Mouse (Mus musculus) heart, embryonic 15.5 days (tissue): ENCODE measurements around the gene Zfp74. TPM values are rescaled to one million over a fixed set of nuclear protein-coding genes. Genes with fewer than 3 reads are reported as not detected.

ENCODE experiments used
- ATAC-seq: fragments of 200-750 bp; cut with Nextera tagmentation; replicated peaks from 2 replicates; pipeline ENCODE4 v1.8.0; 2017; ENCODE audit warnings: low read depth, moderate TSS enrichment; ENCODE audit not compliant: insufficient number of reproducible peaks, insufficient read depth, low FRiP score
- H3K27ac ChIP-seq: fragments of 300-500 bp; sonication (generic); 2 replicates; pipeline ENCODE4 v1.5.1; 2015; ENCODE audit warnings: mild to moderate bottlenecking, inconsistent platforms
- H3K27me3 ChIP-seq: fragments of 300-500 bp; sonication (generic); 2 replicates; pipeline ENCODE4 v1.6.1; 2015; ENCODE audit warnings: inconsistent platforms
- H3K36me3 ChIP-seq: fragments of 300-500 bp; sonication (generic); 2 replicates; pipeline ENCODE4 v1.6.1; 2015; ENCODE audit warnings: mild to moderate bottlenecking, inconsistent platforms
- H3K4me1 ChIP-seq: fragments of 300-500 bp; sonication (generic); replicated peaks from 2 replicates; pipeline ENCODE4 v1.6.1; 2015; ENCODE audit warnings: inconsistent platforms
- H3K4me2 ChIP-seq: fragments of 300-500 bp; sonication (generic); 2 replicates; pipeline ENCODE4 v1.6.1; 2015; ENCODE audit warnings: inconsistent platforms, mild to moderate bottlenecking, moderate library complexity
- H3K4me3 ChIP-seq: fragments of 300-500 bp; sonication (generic); 2 replicates; pipeline ENCODE4 v1.5.1; 2015; ENCODE audit warnings: mild to moderate bottlenecking, inconsistent platforms
- H3K9ac ChIP-seq: fragments of 300-500 bp; sonication (generic); 2 replicates; pipeline ENCODE4 v1.6.1; 2015; ENCODE audit warnings: mild to moderate bottlenecking, inconsistent platforms
- H3K9me3 ChIP-seq: fragments of 300-500 bp; sonication (generic); replicated peaks from 2 replicates; pipeline ENCODE4 v1.6.1; 2016; ENCODE audit warnings: inconsistent platforms
- WGBS: fragments of 180-500 bp; shearing (Covaris S2); methylation state at CpG from one replicate; pipeline ENCODE4 v1.1.7; 2015; ENCODE audit warnings: mixed read lengths; 5-methylcytosine and 5-hydroxymethylcytosine counted together
- polyA plus RNA-seq: library from polyadenylated mRNA; unstranded; fragments of >200 nt; fragmentation: Nextera tagmentation; extraction: Ambion mirVana; gene quantifications from 2 replicates; pipeline ENCODE4 v1.2.1, GENCODE M21; 2015

Zfp74 gene
- 6.7 and 9.4 TPM in 2 replicates for polyA plus RNA-seq

GRCm38 (mm10) chr7:29953513-29954401 is at the start of gene Zfp74:
Gene Zfp74, minus strand, starts transcription at chr7:29954089.
- peak; percentile 86 for ATAC-seq
- Histone ChIP-seq H3K4me2 (peak within 1 kb of the TSS; percentile 77), H3K36me3 (peaks cover 9% of the 10 kb centered on the region), H3K4me1 (peaks cover 3% of the 10 kb centered on the region), H3K27me3 (no peaks in the 10 kb centered on the region), H3K9me3 (no peaks in the 10 kb centered on the region), H3K9ac (peak within 1 kb of the TSS; percentile 92), H3K27ac (peak within 1 kb of the TSS; percentile 92), H3K4me3 (peak within 1 kb of the TSS; percentile 90)
- under 1% methylated on average over 52 of the region's 52 CpGs for WGBS

DNA sequence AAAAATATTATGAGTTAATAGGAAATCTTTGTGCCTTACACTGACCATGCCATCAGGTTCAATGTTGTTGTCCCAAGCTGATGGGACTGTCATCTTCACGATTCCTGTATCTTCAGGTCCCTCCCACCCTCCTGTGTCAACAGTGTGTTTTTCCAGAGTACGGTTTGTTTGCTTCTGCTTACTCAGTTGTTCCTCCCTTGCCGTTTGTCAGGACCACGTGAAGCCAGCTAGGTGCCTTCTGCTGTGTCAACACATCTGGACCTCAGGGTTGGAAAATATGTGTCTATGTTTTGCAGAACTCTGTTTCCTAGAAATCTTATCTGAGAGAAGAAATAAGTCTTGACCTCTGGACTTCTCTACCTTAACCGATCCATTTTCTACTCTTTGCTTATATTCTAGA is 46.7 kb upstream of the Zfp74 start:
- no peak overlapping the region for H3K4me3 ChIP-seq
- WGBS: 68% methylated on average over 5 of the region's 5 CpGs
- H3K27me3 ChIP-seq: no peaks in the 10 kb centered on the region
- H3K9ac ChIP-seq: no peak overlapping the region
- H3K9me3 ChIP-seq: no peaks in the 10 kb centered on the region
- ATAC-seq: no peak
- H3K4me2 ChIP-seq: no peak overlapping the region
- no peak overlapping the region for H3K27ac ChIP-seq
- peaks cover 52% of the 10 kb centered on the region for H3K36me3 ChIP-seq
- peaks cover 11% of the 10 kb centered on the region for H3K4me1 ChIP-seq

DNA sequence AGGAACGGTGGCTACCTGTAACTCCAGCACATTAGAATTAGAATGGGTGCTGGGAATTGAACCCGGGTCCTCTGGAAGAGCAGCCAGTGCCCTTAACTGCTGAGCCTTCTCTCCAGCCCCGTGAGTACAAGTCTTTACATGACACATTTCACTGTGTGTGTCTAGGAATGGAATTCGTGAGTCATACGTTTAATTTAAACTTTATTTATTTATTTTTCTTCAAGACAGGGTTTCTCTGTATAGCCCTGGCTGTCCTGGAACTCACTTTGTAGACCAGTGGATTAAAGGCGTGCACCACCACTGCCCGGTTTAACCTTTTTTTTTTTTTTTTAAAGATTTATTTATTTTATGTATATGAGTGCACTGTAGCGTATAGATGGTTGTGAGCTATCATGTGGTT is 41.2 kb upstream of the Zfp74 start:
- no peak for ATAC-seq
- 84% methylated on average over 8 of the region's 8 CpGs for WGBS
- Histone ChIP-seq H3K36me3 (peaks cover 76% of the 10 kb centered on the region), H3K27ac (no peak overlapping the region), H3K9me3 (no peaks in the 10 kb centered on the region), H3K9ac (no peak overlapping the region), H3K27me3 (no peaks in the 10 kb centered on the region), H3K4me1 (peaks cover 11% of the 10 kb centered on the region), H3K4me3 (no peak overlapping the region), H3K4me2 (no peak overlapping the region)

DNA sequence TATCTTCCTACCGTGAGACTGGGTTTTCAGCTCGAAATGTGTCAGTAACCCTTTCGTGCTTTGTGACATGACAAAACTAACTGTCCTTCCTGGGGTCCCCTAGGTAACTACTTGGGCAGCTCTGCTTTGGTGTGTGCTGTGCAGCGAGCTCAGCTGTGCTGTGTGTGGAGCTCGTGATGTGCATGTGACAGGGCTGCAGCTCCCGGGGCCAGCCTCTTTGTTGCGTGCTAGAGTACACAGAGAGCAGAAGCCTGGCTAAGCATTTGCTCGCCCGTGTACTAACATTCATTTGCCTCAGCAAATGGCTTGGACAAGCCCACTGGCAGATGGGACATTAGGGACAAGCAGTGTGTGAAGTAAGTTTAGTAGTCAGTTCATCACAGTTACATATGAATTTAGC is 39.5 kb upstream of the Zfp74 start:
- no peak overlapping the region for H3K4me2 ChIP-seq
- 93% methylated on average over 9 of the region's 9 CpGs for WGBS
- H3K27ac ChIP-seq: no peak overlapping the region
- peaks cover 68% of the 10 kb centered on the region for H3K36me3 ChIP-seq
- no peak overlapping the region for H3K4me3 ChIP-seq
- H3K9ac ChIP-seq: no peak overlapping the region
- no peaks in the 10 kb centered on the region for H3K9me3 ChIP-seq
- ATAC-seq: no peak
- H3K27me3 ChIP-seq: no peaks in the 10 kb centered on the region
- peaks cover 8% of the 10 kb centered on the region for H3K4me1 ChIP-seq

DNA sequence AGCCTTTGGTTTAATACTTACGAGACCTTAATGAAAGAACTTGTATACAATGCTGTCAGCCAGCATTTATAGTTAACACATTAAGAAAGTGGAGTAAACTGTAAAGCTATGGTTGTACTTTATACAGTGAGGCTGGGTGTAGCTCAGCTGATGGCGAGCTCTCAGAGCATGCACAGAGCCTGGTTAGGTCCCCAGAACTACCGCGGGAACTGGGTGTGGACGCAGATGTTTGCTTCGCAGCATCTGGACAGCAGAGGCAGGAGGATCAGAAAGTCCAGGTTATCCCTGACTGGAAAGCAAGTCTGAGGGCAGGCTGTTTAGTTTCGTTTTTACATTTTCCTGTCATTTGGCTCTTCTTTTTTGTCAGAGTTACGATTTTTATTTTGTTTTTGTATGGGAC is 38.8 kb upstream of the Zfp74 start:
- Histone ChIP-seq H3K9me3 (no peaks in the 10 kb centered on the region), H3K9ac (no peak overlapping the region), H3K27ac (no peak overlapping the region), H3K36me3 (peaks cover 68% of the 10 kb centered on the region), H3K4me3 (no peak overlapping the region), H3K27me3 (no peaks in the 10 kb centered on the region), H3K4me2 (no peak overlapping the region), H3K4me1 (peaks cover 1% of the 10 kb centered on the region; the same call in 1 of the 2 replicates)
- no peak for ATAC-seq
- 94% methylated on average over 8 of the region's 8 CpGs for WGBS

DNA sequence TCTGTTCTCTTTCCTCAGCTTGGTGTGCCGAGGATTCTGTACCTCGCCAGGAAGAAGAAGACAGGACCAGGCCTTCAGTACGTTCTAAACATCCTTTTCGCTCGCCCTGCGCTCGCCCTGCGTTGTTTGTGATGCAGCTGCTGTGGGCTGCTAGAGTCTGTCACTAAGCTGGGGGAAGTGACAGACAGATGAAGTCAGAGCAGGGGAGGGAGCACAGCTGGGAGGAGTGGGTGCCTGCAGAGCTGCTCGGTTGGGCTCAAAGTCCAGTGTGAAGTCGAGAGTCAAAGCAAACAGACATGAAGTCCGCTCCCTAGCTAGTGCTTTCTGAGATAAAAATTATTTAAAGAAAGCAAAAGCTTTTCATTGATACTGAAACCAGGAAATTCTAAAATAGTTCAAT is 35.1 kb upstream of the Zfp74 start:
- Histone ChIP-seq H3K4me1 (peaks cover 14% of the 10 kb centered on the region), H3K27ac (no peak overlapping the region), H3K9ac (no peak overlapping the region), H3K4me3 (no peak overlapping the region), H3K27me3 (no peaks in the 10 kb centered on the region), H3K36me3 (peaks cover 64% of the 10 kb centered on the region), H3K4me2 (no peak overlapping the region), H3K9me3 (no peaks in the 10 kb centered on the region)
- no peak for ATAC-seq
- WGBS: 82% methylated on average over 11 of the region's 11 CpGs

DNA sequence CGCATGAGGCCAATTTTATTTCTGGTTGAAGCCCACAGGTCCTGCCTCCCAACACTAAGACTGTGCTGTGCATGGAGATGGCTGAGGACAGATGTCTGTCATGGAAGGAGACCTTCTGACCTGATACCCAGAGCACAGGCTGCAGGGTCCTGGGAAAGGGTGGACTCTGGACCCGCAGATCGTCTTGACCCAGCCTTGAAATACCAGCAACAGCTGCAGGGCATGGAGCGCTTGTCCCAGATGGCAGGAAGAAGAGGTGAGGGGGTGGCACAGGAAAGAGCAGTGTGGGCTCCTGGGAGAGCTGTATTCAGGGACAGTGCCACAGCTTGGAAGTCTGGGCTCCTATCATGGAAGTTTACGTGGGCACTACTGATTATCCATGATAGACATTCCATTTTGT is 33.7 kb upstream of the Zfp74 start:
- Histone ChIP-seq H3K4me2 (no peak overlapping the region), H3K4me1 (peaks cover 19% of the 10 kb centered on the region), H3K9ac (no peak overlapping the region), H3K4me3 (no peak overlapping the region), H3K9me3 (no peaks in the 10 kb centered on the region), H3K36me3 (peaks cover 54% of the 10 kb centered on the region), H3K27me3 (no peaks in the 10 kb centered on the region), H3K27ac (no peak overlapping the region)
- WGBS: 87% methylated on average over 5 of the region's 5 CpGs
- no peak for ATAC-seq

- H3K9ac ChIP-seq: 0 out of 2 replicates have a peak overlapping the region, but pooled peaks have one; percentile 8
Measured at GRCm38 (mm10) chr7:29986101-29986500, 32.2 kb upstream of the Zfp74 start.

DNA sequence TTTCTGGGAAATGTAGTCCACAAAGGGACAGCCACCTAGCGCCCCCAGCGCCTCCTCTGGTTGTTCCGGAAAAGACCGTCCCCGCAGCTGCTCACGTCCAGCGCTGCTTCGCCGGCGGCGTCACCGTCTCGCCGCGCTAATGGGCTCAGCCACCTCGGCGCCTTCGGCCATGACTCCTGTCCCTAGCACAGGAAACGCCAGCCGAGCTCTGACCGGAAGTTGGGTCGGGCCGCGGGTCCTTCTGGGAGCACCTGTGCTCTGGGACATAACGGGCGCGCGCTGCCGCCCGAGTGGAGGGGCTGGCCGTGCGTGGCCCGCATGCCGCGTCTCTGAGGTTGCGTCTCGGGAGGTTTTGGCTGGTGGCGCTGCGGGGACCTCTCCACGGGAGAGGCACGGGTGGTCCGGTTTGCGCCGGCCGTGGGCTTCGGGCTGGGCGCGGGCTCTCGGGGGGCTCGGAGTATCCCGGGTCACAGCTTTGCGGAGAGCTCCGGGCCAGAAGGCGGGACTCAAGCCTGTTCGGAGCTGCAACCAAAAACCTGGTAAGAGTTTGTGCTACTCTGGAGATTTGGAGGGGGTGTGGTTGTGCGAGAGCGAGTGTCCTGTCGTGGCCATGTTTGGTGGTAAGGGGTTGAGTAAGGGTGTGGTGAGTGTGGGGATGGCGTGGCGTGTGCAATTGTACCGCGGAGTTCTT is 29.9 kb upstream of the Zfp74 start, which contains the start of gene Zfp568:
Gene Zfp568, plus strand, starts transcription at position 266 of the 691 bp plus-strand sequence.
- Histone ChIP-seq H3K27ac (peak within 1 kb of the TSS; percentile 99), H3K4me2 (peak within 1 kb of the TSS; percentile 61), H3K36me3 (peaks cover 27% of the 10 kb centered on the region), H3K27me3 (no peaks in the 10 kb centered on the region), H3K9ac (peak within 1 kb of the TSS; percentile 94), H3K4me3 (peak within 1 kb of the TSS; percentile 80), H3K4me1 (peaks cover 38% of the 10 kb centered on the region), H3K9me3 (no peaks in the 10 kb centered on the region; the same call in 1 of the 2 replicates)
- ATAC-seq: peak; percentile 96
- under 1% methylated on average over 62 of the region's 62 CpGs for WGBS

More at GRCm38 (mm10) chr7:29986101-29986500, 32.2 kb upstream of the Zfp74 start:
- ATAC-seq: no peak
- Histone ChIP-seq H3K9me3 (no peaks in the 10 kb centered on the region), H3K27ac (no peak overlapping the region), H3K4me1 (peaks cover 31% of the 10 kb centered on the region), H3K27me3 (no peaks in the 10 kb centered on the region), H3K4me2 (peak overlapping the region; percentile 61; the same call in 1 of the 2 replicates), H3K4me3 (no peak overlapping the region), H3K36me3 (peaks cover 42% of the 10 kb centered on the region)
- 64% methylated on average over 8 of the region's 8 CpGs for WGBS

GRCm38 (mm10) chr7:29983340-29983689 is 29.4 kb upstream of the Zfp74 start:
- 1% methylated on average over 8 of the region's 8 CpGs for WGBS
- peaks cover 38% of the 10 kb centered on the region for H3K4me1 ChIP-seq
- H3K9me3 ChIP-seq: no peaks in the 10 kb centered on the region; the same call in 1 of the 2 replicates
- H3K36me3 ChIP-seq: peaks cover 24% of the 10 kb centered on the region
- peak overlapping the region; percentile 61 for H3K4me2 ChIP-seq
- no peaks in the 10 kb centered on the region for H3K27me3 ChIP-seq
- peak overlapping the region; percentile 80 for H3K4me3 ChIP-seq
- H3K9ac ChIP-seq: peak overlapping the region; percentile 94
- H3K27ac ChIP-seq: peak overlapping the region; percentile 99
- ATAC-seq: no peak; the same call in 1 of the 2 replicates

- peaks cover 38% of the 10 kb centered on the region for H3K4me1 ChIP-seq
- H3K9me3 ChIP-seq: no peaks in the 10 kb centered on the region; the same call in 1 of the 2 replicates
- no peak for ATAC-seq
- peak overlapping the region; percentile 94 for H3K9ac ChIP-seq
- H3K4me2 ChIP-seq: peak overlapping the region; percentile 61
- WGBS: 12% methylated on average over 6 of the region's 6 CpGs
- peaks cover 20% of the 10 kb centered on the region for H3K36me3 ChIP-seq
- H3K27me3 ChIP-seq: no peaks in the 10 kb centered on the region
- peak overlapping the region; percentile 99 for H3K27ac ChIP-seq
- H3K4me3 ChIP-seq: peak overlapping the region; percentile 80
Measured at GRCm38 (mm10) chr7:29982931-29983330, 29.0 kb upstream of the Zfp74 start.
